Mouse (Mus musculus) bone marrow macrophage, adult 2 months (primary cell): ENCODE data around the gene Rpgrip1l. TPM values are rescaled to one million over a fixed set of nuclear protein-coding genes. Genes with fewer than 3 reads are reported as not detected.

Experiments
- H3K27ac ChIP-seq: 2 replicates; pipeline ENCODE4 v1.5.1; 2012; ENCODE audit warnings: low read depth, low read length; ENCODE audit not compliant: insufficient read depth
- H3K4me1 ChIP-seq: 2 replicates; pipeline ENCODE4 v1.6.1; 2012; ENCODE audit warnings: low read length; ENCODE audit not compliant: control insufficient read depth, insufficient read depth
- H3K4me3 ChIP-seq: 2 replicates; pipeline ENCODE4 v1.5.1; 2012; ENCODE audit warnings: mild to moderate bottlenecking, low read length, moderate library complexity; ENCODE audit not compliant: insufficient read depth
- CTCF ChIP-seq: IDR thresholded peaks from 2 replicates; pipeline ENCODE4 v1.5.1; 2012; ENCODE audit warnings: low read depth, mild to moderate bottlenecking, low read length, moderate library complexity
- POLR2A ChIP-seq: IDR thresholded peaks from 2 replicates; pipeline ENCODE4 v1.6.1; 2012; ENCODE audit warnings: mild to moderate bottlenecking, low read depth, low read length, borderline replicate concordance
- polyA plus RNA-seq: library from polyadenylated mRNA; stranded (reverse); fragments of >200 nt; gene quantifications from 2 replicates; pipeline ENCODE4 v1.2.4, GENCODE M21; 2012; ENCODE audit not compliant: missing spikeins, insufficient read depth, insufficient read length

Rpgrip1l gene
- polyA plus RNA-seq, result 2.3 and 3.7 TPM in 2 replicates

DNA sequence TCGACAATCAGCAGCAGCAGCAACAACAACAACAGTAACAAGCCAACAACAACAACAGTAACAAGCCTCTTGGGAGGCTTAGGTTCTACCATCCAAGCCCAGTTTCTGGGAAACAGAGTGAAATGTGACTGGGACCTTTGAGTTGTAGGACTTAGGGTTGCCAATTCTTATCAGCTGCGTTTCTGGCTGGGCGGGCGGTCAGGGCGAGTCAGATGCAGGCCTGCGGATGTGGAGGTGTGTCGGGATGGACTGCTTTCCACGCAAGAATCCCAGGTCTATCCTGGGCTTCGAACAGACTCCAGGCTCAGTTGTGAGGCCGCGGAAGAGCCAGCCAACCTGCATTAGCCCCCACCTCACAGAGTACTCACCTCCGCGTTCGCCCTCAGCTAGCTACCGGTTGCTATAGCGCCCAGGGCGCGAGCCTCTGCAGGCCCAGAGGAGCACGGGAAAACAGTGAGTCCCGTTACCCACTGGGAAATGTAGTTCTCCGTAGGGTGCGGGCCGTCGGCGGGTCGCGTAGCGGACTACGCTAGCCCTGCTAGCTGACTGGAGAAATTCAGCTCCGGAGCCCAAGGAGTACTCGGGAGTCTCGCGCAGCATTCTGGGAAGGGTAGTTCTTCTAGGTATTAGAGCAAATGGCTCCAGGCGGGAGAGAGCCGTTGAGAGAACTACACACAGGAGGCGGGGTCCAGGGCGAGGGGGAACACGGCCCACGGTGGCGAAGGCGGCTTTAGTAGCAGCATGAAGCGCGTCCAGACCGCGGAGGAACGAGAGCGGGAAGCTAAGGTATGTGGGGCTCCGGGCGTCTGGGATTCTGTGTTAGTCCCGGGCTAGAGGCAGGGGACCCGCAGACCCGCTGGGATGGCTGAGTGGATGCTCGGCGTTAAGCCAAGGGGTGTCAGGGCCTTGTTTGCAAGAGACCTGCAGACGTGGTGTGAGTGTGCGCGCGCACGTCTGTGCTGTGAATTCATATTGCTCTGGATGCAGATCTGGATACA is at the start of gene Rpgrip1l, which contains the start of gene Fto:
Gene Rpgrip1l, minus strand, starts transcription at position 428 of the 998 bp plus-strand sequence.
Gene Fto, plus strand, starts transcription at position 691 of the 998 bp plus-strand sequence.
- H3K27ac ChIP-seq, result no peak within 1 kb of the TSS
- peaks cover 10% of the 10 kb centered on the region for H3K4me1 ChIP-seq
- no peak for TF ChIP-seq POLR2A
- TF ChIP-seq CTCF, result no peak

DNA sequence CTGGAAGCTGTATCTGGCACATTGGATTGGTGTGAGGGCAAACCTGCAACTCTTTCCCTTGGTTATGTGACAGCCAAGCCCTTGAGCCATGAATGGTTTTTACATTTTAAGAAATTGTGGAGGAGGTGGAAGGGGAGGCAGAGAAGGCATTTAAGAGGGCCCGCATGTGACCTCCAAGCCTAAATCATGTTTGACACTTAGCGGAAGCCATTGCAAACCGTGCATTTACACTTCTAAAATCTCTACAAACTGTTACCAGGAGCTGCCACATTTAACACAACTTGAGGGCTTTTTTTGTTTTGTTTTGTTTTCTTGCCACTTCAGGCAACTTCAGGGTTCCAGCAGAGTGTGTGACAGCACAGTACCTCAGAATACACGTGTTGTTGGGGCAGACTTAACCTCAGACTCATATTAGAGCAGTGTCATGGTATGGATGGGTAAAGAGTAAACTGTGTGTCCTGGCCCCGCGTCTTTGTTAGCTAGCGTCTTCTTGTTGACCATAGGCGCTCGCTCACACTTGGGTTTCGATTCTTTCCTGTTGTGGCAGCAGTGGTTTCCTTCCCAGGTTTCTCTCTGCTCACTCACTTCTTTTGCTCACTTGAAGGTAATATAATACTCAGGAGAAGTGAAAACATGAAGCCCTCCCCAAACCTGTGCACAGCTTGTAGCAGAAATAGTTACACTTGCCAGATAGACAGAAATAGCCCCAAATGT is 47.7 kb upstream of the Rpgrip1l start:
- H3K4me1 ChIP-seq, result peaks cover 16% of the 10 kb centered on the region
- H3K4me3 ChIP-seq, result no peak overlapping the region
- TF ChIP-seq CTCF (no peak), POLR2A (no peak)
- H3K27ac ChIP-seq, result no peak overlapping the region

More for the DNA sequence above, at the start of gene Rpgrip1l, which contains the start of gene Fto:
- H3K4me3 ChIP-seq, result peak within 1 kb of the TSS; percentile 76

DNA sequence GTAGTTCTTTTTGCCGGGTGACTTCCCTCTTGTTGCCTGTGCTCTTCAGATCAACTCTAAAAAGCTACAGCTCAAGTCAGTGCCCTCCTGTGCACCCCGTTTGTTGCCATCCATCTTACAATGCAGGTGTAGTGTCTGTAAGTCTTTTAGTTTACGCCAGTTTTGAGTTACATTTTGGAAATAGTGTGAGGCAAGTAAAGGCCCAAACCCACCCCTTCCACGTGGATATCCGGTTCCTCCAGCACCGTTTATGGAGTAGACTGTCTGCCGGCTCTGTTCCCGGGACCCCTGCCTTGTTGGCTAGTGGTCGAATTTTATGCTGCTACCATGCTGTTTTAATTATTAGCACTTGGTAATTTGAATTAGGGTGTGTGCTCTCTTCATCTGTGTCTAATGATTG is 46.4 kb upstream of the Rpgrip1l start:
- TF ChIP-seq CTCF (no peak), POLR2A (no peak)
- H3K4me1 ChIP-seq, result peaks cover 20% of the 10 kb centered on the region
- no peak overlapping the region for H3K4me3 ChIP-seq
- H3K27ac ChIP-seq, result no peak overlapping the region

DNA sequence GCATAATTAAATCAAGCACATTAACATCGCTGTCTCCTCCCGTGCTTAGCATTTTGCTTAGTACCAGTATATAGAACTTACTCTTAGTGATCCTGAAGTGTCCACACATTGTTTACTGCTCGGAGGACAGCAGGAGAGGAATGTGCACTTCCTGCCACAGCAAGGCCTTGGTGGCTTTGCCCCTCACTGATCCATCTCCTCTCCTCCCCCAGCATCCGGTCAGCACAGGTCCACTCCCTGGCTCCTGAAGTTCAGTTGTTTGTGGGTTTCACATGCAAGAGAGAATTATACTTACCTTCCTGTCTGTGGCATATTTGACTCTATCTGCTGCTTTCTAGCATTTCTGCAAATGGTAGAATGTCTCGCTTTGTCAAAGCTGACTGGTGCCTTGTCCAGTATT is 45.0 kb upstream of the Rpgrip1l start:
- Histone ChIP-seq H3K4me1 (peaks cover 20% of the 10 kb centered on the region), H3K4me3 (no peak overlapping the region), H3K27ac (no peak overlapping the region)
- no peak for TF ChIP-seq CTCF
- no peak for TF ChIP-seq POLR2A

DNA sequence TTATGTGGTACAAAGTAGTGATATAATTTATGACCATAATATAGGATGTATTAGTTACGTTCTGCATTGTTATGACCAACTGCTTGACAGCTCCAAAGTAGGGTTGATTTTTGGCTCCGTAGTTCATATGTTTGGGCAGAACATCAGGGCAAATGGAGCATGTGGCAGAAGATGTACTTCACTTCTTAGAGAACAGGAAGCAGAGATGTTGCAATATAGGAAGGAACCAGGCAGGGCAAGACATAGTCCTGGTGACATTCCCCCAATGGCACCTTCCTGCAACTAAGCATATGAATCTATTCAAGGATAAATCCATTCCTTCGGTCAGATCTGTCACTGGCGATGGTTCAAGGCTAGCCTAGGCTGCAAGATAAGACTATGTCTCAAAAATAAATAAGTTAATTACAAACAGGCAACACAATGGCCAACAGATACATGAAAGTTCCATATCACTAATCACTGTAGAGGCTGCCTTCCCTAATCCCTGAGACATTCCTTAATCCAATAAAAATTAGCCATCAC is 44.5 kb upstream of the Rpgrip1l start:
- H3K27ac ChIP-seq, result no peak overlapping the region
- TF ChIP-seq CTCF (no peak), POLR2A (no peak)
- peaks cover 20% of the 10 kb centered on the region for H3K4me1 ChIP-seq
- H3K4me3 ChIP-seq, result no peak overlapping the region

DNA sequence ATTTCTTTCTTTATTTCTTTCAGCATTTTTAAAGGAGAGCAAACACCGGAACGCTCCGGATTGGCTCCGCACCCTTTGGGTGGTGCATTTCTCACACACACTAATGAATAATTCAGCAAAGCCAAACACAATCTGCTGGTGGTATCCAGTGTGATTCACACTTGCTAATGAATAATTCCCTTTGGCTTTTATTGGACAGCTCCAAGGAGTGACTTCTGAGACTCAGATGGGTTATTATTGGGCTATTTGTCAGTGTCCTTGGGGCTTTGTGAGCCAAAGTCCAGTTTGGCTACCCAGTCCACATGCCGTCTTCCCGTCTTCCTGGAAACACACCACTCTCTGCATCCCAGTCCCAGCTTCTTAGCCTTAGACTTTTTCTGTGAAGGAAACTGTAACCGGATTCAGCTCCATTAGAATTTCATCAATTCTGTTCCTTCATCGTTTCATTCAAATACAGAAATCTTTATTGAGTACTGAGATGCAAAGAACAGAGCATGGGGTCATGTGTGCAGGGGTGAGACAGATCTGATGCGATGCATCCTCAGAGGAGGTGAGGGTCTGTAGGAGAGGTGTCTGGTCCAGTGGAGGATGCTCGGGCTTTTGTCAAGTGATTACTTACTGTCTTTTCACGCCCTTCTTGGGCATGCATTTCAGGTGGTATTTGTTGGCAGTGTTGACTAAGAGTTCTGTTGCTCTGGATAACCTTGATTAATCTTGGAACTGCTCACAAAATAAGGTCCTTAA is 43.1 kb upstream of the Rpgrip1l start:
- no peak for TF ChIP-seq POLR2A
- no peak for TF ChIP-seq CTCF
- Histone ChIP-seq H3K4me1 (peaks cover 20% of the 10 kb centered on the region), H3K27ac (no peak overlapping the region), H3K4me3 (no peak overlapping the region)

DNA sequence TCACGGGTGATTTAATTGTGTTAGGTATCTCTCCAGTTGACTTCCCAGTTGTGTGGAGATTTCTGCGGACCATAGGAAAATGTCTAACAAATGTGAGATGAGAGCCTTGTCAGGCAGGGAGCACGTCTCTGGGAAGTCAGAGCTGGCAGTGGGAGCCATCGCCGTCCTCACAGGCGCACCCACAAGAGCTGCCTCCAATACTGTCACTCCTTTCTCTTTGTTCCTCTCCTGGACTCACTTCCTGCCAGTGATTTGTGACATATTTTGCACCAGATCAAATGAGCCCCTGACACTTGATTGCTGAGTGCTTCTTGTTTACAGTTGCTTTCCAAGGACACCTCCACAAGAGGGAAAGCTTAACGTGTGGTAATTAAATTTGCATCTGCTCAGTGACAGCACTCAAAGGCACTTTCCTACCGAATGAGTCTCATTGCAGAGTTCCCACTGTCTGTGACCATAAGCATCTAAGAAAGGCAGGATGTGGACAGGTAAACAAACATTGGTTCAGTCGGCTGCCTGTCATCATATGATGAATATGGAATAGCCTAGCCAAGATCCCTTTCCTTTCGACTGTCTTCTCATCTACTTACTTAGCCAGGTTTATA is 42.3 kb upstream of the Rpgrip1l start:
- no peak overlapping the region for H3K27ac ChIP-seq
- no peak for TF ChIP-seq CTCF
- no peak for TF ChIP-seq POLR2A
- H3K4me1 ChIP-seq, result peaks cover 20% of the 10 kb centered on the region
- H3K4me3 ChIP-seq, result no peak overlapping the region

DNA sequence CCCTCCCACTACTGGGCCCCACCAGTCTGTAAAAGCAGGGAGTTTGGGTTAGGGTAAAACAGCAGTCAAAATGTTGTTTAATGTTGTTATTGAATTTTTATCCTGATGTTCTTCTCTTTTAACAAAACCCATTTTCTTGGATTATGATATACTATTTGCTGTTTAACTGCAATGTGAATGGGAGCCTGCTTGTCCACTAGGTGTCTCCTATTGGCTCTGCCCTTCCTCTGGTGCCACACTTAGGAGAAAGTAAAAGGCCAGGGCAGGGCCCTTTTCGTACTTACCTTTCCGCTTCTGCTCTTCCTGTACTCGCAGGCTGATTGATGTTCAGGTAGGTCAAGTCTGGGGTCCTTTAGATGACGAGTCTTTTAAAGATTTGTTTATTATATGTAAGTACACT is 40.8 kb upstream of the Rpgrip1l start:
- Histone ChIP-seq H3K4me1 (peaks cover 23% of the 10 kb centered on the region), H3K4me3 (no peak overlapping the region), H3K27ac (no peak overlapping the region)
- TF ChIP-seq CTCF (no peak), POLR2A (no peak)

DNA sequence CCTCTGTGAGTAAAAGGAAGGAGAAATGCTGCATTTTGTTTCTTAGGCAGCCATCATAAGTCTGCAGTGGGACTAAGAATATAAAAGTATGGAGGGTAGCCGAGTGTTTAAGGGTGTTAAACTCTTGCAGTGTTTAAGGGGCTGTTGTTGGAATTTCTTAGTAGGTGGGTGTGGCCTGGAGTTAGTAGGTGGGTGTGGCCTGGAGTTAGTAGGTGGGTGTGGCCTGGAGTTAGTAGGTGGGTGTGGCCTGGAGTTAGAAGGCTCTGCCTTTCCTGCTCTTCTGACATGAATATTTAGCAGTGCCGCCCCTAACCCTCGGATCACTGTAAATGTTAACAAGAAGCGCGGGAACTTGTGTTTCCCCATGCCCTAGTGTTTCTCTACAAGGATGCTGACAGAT is 40.0 kb upstream of the Rpgrip1l start:
- H3K4me3 ChIP-seq, result no peak overlapping the region
- no peak for TF ChIP-seq POLR2A
- TF ChIP-seq CTCF, result no peak
- H3K4me1 ChIP-seq, result peaks cover 20% of the 10 kb centered on the region
- H3K27ac ChIP-seq, result no peak overlapping the region

DNA sequence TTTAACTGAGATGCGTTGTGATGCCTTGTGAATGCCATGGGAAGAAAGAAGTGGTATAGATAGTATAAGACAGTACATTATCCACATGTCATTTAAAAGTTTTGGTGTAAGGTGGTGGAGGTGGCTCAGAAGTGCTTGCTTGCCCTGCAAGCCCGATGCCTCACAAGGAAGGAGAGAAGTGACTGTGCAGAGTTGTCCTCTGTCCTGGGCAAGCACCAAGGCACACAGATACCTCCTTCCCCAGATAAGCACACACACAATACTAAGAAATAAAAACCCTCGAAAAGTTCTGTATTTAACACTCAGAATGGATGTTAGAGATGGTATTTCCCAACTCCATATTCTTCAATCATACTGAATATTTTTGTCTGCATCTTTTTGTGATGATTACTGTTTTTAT is 39.5 kb upstream of the Rpgrip1l start:
- H3K4me3 ChIP-seq, result no peak overlapping the region
- TF ChIP-seq POLR2A (no peak), CTCF (no peak)

More for the DNA sequence above, 39.5 kb upstream of the Rpgrip1l start:
- Histone ChIP-seq H3K27ac (no peak overlapping the region), H3K4me1 (peaks cover 15% of the 10 kb centered on the region)
